Mouse (Mus musculus): Measurements from ENCODE around the gene Slc9a3r1. TPM values are rescaled to one million over a fixed set of nuclear protein-coding genes. Genes with fewer than 3 reads are reported as not detected.
A peak's percentile ranks its signal among the peaks of the same experiment; 100 is the strongest.

The Slc9a3r1 gene
- total RNA-seq (2014; fragmentation: Nextera tagmentation) = 20.4 and 22.2 TPM in 2 replicates
- total RNA-seq (2017) = 25.9 and 28.3 TPM in 2 replicates

DNA sequence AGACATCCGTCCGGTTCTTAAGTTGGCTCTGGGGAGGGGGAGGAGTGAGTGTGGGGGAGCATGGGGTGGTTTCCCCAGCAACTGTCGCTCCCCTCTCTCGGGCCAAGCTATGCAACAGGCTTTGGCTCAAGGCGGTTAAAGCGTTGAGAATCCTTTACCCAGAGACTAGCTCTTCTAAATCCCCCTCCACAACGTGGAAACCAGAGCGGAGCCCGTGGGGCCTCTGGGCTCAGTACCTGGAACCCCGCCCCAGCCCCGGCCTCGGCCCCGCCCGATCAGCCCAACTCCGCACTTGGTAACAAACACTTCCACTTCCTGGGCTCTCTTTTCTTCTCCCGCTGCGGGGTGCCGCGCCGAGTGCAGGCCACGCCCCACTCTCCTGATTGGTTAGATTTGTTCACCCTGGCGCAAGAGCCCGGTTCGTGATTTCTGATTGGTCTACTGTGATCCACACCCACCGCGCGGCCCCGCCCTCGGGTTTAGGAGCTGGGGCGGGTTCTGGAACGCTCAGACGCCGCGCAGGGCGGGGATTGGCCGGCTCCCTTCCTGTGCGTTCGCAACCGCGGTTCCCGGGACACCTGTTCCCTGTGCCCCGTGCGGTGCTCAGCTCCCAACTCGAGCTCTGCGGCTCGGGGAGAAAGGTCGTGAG is at the start of gene Slc9a3r1:
Gene Slc9a3r1, plus strand, starts transcription at position 510 of the 649 bp plus-strand sequence.
- ATAC-seq (replicated peaks; ENCODE audit: low FRiP score, low TSS enrichment, poor library complexity, severe bottlenecking) = peak; percentile 91

DNA sequence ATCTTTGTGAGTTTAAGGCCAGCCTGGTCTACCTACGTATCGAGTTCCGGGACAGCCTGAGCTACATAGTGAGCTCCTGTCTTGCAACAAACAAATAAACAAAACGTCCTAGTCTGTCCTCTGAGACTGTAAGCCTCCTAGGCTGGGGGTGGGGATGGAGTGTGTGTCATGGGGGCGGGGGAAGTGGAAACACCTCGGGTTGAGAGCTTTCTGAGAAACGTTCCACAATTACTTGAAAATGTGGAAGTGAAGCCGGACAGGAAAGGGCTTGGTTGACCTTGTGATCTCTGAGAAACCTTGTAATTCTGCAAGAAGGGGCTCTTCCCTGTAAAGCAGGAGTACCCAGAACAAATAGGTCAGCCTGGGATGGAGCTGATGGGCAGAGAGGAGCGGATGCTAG is 43.7 kb upstream of the Slc9a3r1 start:
- ATAC-seq (replicated peaks; ENCODE audit: low FRiP score, low TSS enrichment, poor library complexity, severe bottlenecking) = no peak

- ATAC-seq (replicated peaks; ENCODE audit: low FRiP score, low TSS enrichment, poor library complexity, severe bottlenecking) = no peak
Observed at GRCm38 (mm10) chr11:115128483-115128882, 34.7 kb upstream of the Slc9a3r1 start.

DNA sequence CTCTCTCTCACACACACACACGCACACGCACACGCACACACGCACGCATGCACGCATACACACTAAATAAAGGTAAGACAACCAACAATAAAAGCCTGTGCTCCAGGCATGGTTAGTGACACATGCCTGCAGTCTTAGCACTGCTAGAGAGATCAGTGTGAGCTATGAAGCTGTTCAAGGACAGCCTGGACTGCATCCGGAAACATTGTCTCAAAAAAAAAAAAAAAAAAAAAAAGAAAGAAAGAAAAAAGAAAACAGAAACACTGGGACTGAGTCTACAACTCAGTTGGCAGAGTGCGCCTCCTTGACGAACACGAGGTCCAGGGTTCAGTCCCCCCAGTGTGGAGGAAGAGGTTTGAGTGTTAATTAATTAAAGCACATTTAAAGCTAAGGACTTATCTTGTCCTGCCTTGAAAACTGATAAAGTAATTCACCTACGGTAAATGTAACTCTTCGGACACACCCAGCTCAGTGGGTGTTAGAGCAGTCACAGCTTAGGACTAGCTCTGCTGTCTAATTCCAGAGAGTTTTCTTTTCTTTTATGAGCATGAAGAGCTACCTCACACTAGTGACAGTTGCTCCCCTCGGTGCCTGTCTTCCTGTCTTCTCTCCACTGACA is 33.5 kb upstream of the Slc9a3r1 start:
- no peak for ATAC-seq (replicated peaks; ENCODE audit: low FRiP score, low TSS enrichment, poor library complexity, severe bottlenecking)

DNA sequence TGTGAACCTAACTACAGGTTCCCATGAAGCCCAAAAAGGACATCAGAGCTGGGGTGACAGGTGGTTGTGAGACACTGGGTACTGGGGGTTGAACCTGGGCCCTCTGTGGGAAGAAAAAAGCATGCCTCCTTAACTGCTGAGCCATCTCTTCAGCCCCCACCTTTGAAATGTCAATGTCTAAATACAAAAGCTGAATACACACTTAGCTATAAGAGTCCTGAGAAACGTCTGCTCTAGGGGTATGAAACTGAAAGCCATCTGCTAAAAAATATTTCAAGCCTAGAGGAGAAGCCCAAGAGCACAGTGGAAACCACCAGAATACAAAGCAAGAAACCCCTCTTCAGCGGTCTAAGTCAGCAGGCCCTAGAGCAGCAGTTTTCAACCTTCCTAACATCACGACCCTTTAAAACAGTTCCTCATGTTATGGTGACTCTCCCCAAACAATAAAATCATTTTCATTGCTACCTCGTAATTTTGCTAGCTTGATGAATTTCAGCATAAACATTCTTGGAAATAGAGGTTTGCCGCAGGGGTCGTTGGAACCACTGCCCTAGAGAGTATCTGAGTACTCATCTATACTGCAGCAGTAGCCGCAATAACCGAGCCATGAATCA is 31.3 kb upstream of the Slc9a3r1 start:
- no peak for ATAC-seq (replicated peaks; ENCODE audit: low FRiP score, low TSS enrichment, poor library complexity, severe bottlenecking)

DNA sequence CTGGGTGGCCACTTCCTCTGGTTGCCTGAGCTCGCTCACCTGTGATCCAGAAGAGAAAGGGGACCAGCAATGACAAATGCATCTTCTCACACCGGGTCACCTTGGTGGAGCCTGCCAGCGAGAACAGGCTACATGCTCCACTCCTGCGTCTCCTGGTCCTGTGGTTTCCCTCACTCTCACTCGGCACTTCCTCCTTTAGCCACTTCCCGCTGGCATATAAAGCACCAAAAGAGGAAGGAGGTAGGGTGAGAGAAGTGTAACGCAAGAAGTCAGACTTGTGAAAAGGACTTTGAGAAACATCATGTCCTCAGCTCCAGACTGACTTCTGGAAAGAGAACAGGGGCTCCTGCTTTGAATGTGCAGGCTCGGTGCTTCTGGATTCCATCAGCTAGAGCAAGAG is 29.3 kb upstream of the Slc9a3r1 start, which contains the start of gene Cd300lf:
Gene Cd300lf, minus strand, starts transcription at position 193 of the 400 bp plus-strand sequence.
- ATAC-seq (replicated peaks; ENCODE audit: low FRiP score, low TSS enrichment, poor library complexity, severe bottlenecking) = no peak

GRCm38 (mm10) chr11:115138597-115139262 is 24.4 kb upstream of the Slc9a3r1 start:
- ATAC-seq (replicated peaks; ENCODE audit: low FRiP score, low TSS enrichment, poor library complexity, severe bottlenecking) = no peak

GRCm38 (mm10) chr11:115141970-115142369 is 21.2 kb upstream of the Slc9a3r1 start:
- ATAC-seq (replicated peaks; ENCODE audit: low FRiP score, low TSS enrichment, poor library complexity, severe bottlenecking) = no peak

DNA sequence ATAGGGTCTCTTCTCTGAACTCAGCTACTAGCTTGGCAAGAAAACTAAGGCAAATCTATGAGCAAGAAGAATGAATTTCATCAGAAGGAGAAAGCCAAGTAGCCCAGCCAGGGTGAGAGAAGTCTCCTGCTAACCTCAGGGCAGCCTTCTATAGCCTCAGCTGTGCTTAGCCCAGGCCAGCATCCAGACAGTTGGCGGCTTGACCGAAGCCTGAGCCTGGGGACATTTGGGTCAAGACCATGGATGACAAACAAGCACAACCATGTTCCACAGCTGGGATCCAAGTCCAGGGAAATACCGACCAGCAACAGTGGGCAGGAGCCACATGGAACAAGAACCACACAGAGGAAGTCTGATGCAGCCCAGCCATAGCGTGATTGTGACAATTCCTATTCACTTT is 15.3 kb upstream of the Slc9a3r1 start:
- ATAC-seq (replicated peaks; ENCODE audit: low FRiP score, low TSS enrichment, poor library complexity, severe bottlenecking) = no peak

DNA sequence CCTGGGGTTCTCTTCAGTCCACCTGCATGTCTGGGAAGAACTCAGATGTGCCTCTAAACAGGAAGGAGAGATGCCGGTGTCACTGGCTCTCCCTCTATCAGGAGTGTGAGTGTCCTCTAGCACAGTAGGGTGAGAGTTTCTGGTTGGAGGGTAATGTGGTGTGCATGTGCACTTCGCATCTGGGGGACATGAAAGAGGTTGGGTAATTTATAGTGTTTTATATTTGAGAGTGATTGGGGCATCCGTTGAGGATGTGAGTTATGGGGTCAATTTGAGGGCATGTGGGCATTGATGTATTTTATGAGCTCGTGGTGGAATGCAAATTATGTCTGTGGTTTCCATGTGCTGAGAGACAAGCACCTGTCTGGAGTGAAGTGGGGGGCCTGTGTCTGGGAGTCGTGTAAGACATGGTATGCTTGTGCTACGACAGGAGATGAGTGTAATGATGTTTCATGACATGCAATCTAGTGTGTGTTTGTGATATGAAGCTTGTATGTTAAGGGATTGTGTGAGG is 12.3 kb upstream of the Slc9a3r1 start:
- no peak for ATAC-seq (replicated peaks; ENCODE audit: low FRiP score, low TSS enrichment, poor library complexity, severe bottlenecking)

GRCm38 (mm10) chr11:115151755-115152429 is 11.2 kb upstream of the Slc9a3r1 start:
- ATAC-seq (replicated peaks; ENCODE audit: low FRiP score, low TSS enrichment, poor library complexity, severe bottlenecking) = no peak

DNA sequence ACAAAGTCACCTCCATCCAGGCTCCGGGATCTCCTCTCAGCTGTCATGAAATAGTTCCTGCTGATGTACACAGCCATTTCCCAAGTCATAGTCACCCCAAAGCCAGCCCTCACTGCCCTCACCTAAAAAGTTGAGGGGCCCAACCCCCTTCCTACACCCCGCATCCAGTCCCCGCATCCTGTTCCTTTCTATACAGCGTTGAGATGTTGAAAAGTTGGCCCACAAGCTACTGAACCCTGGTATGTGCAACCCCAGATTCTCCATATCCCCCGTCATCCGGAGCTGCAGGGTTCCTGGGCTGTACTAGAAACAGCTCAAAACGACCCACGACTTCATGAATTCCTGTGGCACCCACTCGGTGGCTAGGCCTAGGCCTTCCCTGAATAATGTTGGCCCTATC is 10.1 kb upstream of the Slc9a3r1 start:
- no peak for ATAC-seq (replicated peaks; ENCODE audit: low FRiP score, low TSS enrichment, poor library complexity, severe bottlenecking)

GRCm38 (mm10) chr11:115153699-115154292 is 9.3 kb upstream of the Slc9a3r1 start:
- ATAC-seq (replicated peaks; ENCODE audit: low FRiP score, low TSS enrichment, poor library complexity, severe bottlenecking) = peak; percentile 95

DNA sequence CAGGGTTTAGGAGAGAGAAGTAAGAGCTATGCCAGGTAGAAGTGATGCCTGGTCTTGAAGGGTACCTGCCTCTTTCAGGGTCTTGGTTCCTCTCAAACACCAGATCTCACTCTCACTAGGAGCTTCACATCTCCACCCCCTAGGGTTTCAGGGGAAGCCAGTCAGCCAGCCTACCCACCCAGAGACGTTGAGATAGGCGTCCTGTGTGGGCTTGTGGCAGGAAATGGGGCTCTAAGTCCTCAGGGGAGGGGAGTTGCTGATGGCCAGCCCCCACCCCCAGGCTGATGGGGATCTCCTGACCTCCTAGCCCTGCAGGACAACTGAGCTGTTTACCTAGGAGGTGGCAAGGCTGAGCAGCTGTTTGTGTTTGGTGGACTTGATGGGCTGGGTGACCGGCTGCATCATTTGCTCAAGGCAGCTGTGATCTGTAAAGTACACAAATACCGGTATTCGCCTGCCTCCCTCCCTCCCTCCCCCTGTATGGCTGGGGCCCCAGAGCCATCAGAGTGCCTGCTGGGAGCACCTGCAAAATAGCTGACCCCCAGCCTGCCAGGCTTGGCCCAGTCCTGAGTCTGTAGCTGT is 8.0 kb upstream of the Slc9a3r1 start:
- ATAC-seq (replicated peaks; ENCODE audit: low FRiP score, low TSS enrichment, poor library complexity, severe bottlenecking) = no peak

- ATAC-seq (replicated peaks; ENCODE audit: low FRiP score, low TSS enrichment, poor library complexity, severe bottlenecking) = no peak
Observed at GRCm38 (mm10) chr11:115157933-115158719, 5.0 kb upstream of the Slc9a3r1 start.

- no peak for ATAC-seq (replicated peaks; ENCODE audit: low FRiP score, low TSS enrichment, poor library complexity, severe bottlenecking)
Observed at GRCm38 (mm10) chr11:115160016-115160797, 2.9 kb upstream of the Slc9a3r1 start.

DNA sequence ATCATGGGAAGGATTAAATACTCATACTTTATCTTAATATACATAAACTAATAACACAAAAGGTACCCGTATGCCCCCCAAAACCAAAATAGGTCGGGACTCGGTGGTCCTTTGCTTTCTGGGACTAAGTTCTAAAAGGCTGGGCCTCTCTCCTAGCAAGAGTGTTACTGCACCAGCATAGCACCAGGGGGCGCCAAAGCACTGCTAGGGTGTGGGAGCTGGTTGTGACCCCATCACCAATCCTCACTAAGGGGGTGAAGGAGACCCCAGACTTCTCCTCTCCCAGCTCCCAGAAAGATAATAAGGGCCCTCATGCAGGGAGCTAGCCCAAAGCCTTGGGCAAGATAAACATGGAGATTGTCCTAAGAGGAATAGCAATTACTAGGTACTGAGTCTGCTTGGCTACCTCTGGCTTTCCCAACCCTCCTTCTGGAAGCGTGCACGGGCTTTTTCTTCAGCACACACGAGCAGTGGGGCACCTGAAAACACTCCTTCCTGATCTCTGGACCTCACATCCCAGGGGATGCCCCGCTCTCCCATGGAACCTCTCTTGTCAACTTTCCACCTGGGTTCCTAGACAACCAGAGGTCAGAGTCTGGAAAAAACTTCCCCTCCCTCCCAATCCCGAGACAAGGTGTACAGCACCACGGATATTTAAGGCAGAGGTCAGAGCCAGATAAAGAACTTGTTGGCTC is 2.1 kb upstream of the Slc9a3r1 start:
- no peak for ATAC-seq (replicated peaks; ENCODE audit: low FRiP score, low TSS enrichment, poor library complexity, severe bottlenecking)
